Mouse (Mus musculus) retina, adult 2 months (tissue): ENCODE data around the gene Tbc1d9b.

ENCODE experiments used
- DNase-seq: peaks from one replicate; pipeline ENCODE4 v3.0.0-alpha.2; 2012; ENCODE audit warnings: low read depth, low spot score

Tbc1d9b gene

DNA sequence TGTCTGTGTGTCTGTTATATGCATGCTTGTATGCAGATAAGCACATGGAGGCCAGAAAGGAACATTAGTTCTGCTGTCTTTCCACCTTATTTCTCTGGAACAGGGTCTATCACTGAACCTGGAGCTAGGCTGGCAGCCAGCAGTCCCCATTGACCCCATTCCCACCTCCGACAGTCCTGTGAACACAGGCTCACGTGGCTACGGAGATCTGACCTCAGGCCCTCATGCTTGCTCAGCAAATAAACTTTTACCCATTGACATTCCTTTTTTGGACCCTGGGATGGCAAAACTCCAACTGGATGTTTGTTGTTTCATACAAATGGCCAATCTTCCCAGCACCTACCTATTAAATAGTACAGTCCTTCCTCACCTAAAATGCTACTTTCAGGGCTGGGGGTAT, 45.2 kb downstream of the Tbc1d9b start:
- no peak for DNase-seq

DNA sequence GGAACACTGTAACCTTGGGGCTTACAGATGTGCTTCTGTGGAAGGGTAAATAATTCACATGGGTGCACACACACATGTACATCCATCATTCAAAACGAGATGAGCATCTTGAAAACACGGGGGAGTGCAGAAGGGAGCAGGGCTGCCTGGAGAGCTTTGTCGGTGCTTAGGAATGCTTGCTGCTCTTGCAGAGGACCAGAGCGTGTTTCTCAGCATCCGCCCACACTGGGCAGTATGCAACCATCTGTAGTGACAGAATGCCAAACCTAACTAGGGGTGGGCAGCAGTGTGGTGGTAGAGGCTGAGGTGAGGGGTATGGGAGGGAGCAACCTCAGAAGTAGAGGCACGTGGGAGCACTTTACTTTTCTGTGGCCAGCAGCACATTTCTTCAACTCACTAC, 45.9 kb downstream of the Tbc1d9b start:
- DNase-seq: no peak

DNA sequence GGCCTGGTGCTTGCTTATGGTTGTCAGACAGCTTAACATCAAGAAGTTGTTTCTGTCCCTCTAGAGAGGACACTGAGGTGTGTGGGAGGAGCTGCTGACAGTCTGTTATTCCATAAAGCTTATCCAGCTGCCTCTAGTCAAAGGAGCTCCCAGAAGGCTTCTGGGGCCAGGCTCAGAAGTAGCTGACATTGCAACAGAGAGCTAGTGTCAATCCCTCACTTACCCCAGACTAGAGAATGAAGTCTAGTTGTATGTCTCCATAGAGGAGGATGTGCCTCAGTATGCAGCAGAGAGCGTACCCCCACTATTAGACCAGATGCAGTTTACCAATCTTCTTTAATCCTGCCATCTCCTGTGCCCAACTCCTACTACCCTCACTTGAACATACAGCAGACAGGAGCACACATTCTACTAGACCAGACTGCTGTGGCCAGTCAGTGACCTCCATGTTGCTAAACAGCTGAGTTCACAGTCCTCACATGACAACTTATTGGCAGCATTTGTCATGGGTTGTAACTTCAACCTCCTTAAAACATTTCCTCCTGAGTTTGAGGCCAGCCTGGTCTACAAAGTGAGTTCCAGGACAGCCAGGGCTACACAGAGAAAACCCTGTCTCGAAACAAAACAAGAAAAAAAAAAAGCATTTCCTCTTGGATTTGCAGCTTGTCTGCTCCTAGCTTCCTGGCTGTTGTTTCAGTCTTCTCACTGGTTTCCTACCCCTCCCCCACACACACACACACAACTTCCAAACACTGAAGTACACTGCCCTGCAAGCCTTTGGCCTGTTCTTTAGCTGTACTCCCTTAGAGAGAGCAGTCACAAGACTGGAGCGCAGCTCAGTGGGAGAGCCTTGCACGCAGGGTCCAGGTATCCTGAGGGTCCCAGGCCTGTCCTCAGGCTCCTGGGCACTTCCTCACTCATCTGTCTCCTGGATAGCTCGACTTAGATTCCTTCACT, 47.6 kb downstream of the Tbc1d9b start:
- no peak for DNase-seq

DNA sequence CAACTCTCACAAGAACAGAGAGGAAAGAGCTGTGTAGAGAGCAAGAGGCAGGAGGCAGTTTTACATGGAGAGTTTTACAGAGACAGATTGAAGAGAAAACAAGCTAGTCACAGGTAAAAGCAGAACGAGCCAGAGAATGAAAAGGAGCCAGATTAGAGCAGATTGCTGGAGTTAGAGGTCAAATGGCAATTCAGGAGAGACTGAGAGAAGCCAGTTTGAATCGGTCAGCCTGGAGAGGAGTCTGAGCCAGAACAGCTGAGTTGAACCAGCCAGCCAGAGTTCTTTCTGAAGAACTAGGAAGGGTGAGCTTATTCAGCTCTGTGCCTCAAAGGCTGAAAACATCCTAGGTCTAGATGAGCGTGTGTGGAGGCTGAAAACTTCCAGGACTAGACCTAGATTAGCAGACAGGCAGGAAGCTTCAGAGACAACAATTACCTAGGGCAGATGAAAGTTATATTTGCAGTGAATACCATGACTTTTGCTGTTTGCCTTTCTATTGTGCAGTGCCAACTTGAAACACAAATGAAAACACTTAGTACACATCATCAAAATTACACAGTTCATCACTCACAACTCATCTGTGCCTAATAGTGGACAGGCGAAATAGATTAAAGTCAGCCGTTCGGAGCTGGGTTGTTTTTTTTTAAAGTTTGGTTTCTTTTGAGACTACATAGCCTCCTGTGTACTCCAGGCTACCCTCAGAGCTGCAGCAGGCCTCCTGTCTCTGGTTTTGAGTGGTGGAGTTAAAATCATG, 49.5 kb downstream of the Tbc1d9b start:
- DNase-seq: no peak

DNA sequence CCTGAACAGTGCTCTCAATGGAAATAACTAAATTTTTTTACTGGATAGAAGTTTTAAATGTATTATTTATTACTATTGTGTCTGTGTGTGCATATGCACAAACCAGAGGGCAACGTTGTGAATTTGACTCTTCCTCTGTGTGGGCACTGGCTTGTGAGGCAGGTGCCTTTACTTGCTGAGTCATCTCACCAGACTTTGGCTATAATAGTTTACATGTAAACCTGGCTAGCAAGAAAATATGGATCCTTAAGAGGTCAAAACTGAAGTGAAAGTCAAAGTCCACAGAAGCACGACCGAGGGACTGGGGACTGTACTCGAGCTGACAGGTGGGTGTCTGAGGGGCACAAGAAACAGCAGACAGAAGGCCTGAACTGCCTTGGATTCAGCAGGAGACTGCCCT, 51.5 kb downstream of the Tbc1d9b start:
- DNase-seq: no peak

DNA sequence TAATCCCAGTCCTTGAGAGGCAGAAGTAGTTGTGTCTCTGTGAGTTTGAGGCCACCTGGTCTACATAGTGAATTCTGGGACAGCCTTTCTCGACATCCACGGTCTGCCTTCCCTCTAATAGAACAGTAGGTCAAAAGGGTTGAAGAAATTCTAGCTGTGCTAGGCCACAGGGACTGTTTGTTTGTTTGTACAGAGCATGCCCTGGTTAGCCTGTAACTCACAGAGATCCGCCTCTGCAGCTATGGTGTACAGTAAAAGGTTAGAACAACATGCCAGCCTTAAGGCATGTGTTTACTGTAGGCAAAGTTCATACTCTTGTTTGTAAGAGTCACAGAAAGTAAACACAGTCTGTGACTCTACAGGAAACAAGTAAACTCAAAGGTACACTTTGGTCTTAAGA, 53.6 kb downstream of the Tbc1d9b start:
- DNase-seq: no peak

DNA sequence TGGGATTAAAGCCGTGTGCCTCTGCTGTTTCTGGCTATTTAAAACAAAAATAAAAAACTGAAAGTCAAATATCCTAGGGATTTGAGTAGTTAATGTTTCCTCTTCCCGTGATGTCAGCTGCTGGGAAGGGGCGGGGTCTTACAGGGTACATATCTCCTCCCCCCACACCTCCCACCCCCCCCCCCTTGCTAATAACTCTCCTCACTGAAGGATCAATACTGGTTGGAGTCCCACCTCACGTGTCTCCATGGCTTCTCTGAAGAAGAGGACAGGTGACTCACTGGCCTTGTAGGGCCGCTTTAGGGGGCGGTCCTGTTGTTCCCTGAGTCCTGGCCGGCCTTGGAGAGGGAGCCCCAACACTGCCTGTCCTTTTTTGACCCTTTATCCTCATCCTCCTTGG, 57.5 kb downstream of the Tbc1d9b start:
- DNase-seq: no peak

DNA sequence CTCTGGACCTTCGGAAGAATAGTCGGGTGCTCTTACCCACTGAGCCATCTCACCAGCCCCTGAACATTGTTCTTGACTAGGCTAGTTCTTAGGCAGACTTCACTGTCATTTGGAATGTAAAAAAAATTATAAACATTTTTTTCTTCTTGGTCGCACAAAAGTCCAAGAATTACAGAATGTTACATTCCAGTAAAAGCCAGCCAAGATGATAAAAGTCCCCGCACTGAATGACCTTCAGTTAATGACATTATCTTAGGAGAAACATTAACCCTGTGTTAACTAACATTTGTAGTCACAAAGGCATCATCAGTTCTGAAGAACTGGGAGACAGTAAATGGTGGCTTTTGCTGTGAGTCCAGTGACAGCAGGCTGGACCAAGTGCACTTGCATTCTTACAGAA, 59.2 kb downstream of the Tbc1d9b start:
- no peak for DNase-seq

DNA sequence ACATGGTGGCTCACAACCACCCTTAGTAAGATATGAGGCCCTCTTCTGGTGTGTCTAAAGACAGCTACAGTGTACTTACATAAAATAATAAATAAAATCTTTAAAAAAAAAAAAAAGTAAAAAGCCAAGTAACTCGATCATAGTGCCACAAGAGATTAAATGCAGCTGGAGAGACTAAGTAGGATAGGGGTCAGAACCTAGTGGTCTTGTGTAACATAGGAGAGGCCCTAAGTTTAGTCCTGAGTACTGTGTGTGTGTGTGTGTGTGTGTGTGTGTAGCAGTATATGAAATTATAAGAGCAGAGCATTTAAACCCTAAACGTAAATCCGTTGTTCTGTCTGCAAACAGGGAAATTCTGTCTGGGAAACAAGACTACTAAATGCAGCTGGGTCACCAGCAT, 61.1 kb downstream of the Tbc1d9b start:
- DNase-seq: no peak

DNA sequence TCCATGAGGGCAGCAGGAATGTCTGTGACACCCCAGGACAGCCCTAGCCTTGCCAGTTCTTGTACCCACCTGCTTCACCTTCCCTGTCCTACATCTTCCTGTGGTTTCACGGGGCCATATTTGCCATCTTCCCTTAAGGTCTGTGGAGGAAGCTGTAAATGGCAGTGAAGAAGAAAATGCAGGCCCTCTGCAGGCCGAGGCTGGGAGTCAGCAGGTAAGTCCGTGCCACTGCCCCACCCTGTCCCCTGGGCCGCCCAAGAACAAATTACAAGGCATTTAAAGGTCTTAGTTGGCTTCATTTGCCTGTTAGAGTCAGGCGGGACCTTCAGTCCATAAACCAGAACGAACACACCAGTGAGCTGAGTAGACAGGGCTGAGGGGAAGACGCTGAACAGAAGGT, 62.9 kb downstream of the Tbc1d9b start:
- DNase-seq: no peak

DNA sequence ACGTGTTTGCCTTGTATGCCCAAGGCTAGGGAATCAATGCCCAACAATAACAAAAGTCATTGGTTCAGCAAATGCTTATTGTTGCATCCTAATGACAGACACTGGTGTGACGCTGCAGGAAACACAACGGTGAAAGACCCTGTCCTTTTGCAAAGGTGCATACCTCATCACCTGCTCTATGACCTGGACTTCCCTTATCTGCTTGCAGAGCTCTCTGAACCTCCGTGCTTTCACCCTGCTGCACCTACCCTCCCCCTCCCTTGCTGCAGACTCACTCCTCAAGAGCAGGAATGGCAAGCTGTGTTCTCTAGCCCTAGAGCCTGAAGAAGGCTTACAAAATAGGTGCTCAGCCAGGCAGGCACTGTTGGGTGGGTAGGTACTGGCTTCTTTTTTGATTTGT, 63.6 kb downstream of the Tbc1d9b start:
- DNase-seq: no peak

DNA sequence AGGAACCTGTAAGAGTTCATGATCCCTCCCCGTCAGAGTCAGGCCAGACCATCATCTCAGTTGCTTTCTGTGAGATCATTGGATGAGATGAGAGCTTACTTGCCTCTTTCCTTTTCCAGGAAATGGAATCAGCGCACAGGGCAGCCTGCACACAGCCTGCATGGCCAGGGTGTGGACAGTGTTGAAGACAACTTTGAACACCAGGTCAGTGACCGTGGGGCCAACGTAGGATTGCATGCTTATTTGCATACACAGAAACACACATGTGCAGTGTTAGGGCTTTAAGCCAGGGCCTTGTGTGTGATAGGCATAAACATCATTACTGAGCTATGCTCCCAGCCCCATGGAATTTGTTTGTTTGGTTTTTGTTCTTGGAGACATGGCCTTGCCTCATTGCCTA, 66.3 kb downstream of the Tbc1d9b start:
- DNase-seq: no peak

DNA sequence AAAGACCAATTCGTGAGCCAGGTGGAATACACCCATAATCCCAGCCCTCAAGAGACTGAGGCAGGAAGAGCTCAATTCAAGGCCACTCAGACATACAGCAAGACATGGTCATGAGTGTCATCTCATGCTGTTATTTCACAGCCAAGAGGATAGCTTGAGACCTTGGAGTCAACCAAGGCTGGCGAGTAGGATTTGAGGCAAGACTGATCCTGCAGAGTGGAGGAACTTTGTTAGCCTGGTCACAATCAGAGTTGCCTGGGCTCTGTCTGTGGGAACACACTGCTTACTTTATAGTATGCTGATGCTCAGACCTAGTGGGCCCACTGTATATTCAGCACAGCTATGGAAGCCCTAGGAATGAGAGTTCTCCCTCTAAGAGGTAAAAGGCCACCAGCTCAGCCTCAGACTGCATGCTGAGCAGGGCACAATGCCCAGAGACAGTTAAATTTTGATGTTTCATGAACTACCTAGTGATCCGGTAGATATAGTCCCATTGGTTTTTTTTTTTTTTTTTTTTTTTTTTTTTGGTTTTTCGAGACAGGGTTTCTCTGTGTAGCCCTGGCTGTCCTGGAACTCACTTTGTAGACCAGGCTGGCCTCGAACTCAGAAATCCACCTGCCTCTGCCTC, 67.1 kb downstream of the Tbc1d9b start:
- no peak for DNase-seq

DNA sequence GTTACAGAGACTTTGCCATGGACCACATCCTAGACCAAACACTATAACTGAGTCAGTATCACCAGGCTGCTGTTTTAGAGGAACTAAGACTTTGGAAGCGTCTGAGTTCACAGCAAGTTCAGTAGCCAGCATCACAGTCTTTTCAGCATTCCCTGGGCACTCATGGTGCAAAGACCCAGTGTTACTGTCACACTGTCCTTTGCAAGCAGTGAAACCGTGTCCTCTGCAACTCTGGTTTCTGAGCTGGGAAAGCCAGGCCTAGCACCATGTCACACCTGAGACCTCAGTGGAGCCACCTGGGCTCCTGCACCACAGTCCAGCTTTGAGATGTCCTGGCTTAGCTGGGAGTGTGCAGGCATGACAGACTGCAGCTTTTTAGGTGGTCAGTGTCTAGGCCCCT, 67.7 kb downstream of the Tbc1d9b start:
- no peak for DNase-seq

DNA sequence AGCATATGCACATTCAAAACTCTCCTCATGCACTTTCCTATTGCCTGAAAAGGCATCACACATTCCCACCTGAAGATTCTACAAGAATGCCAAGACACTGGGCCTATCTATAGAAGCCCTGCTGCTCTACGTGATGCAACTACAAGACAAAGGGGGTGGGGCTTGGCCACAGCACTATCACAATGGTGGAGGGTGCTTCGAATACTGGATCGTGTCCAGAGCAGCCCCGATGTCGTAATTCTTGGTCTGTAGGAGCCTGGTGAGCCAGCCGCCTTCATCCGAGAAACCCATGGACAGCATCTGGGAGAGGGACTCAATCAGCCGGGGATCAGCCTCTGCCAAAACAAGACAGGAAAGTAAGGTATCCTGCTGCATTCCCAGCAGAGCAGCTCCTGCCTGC, 69.4 kb downstream of the Tbc1d9b start:
- DNase-seq: no peak

DNA sequence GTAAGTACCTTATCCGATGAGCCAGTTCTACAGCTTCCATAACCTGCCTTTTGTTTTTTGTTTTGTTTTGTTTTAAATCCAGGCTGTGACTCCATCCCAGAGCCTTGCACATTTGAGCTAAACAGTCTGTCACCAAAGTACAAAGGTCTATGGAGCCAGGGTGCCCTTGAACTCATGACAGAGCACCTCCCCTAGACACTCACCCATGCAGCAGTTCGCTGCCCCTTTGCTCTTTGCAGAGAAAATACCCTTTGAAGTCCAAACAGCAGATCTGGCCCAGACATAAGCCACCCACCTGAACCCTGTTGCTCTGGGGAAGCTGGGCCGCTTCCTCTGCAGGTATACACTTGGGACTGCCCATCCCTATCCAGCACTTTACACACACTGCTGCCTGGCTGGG, 70.4 kb downstream of the Tbc1d9b start:
- DNase-seq: no peak

DNA sequence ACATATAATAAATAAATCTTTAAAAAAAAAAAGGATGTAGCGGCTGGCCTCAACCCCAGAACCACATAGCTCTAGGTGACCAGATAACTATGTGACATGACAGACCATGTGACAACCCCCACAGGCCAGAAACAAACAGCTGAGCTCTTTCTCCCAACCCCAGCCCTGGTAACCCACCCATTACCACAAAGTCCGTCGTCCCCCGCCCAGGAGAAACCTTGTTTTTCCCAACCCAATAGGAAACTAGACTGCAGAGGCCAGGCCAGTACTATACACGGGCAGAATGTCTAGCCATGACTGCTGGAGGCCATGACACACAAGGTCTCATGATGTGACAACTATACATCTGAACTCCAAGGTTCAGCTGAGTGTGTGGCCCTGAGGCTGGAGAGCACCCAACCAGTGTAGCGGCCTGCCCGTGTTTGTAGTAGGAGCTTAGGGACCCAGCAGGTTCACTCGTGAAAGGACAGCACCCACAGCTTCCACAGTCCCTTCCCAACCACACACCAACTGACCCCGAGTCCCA, 72.2 kb downstream of the Tbc1d9b start:
- no peak for DNase-seq

DNA sequence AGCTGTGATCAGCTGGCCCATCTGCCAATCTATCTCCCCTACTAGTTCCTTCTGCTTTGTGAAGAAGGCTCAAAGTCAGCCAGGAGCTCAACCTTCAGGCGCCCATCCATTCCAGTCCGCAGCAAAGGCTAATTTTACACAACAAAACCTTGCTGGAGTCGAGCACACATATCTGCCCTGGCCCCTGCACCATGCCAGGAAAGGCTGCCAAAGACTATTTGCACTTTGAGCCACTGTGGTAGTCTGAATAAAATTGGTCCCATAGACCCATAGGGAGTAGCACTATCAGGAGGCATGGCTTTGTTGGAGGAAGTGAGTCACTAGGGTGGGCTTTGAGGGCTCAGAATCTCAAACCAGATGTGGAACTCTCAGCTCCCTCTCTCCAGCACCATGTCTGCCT, 74.2 kb downstream of the Tbc1d9b start:
- DNase-seq: no peak

DNA sequence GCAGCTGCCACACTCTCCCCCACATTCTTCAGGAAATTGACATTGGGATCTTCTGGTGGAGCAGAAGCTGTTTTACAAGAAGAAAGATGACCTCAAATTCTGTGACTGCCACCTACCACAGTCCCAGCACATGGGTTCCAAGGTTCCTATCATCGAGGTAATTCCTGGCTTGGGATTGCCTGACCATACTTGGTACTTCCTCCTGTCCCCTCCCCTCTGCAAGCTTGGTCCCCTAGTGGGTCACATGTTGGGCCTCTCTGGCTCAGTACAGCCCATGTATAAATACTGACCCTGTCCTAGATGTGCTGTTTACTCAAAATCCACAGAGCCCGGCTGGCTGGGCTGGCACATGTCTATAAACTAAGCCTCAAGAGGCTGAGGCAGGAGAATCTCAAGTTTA, 74.8 kb downstream of the Tbc1d9b start:
- no peak for DNase-seq

DNA sequence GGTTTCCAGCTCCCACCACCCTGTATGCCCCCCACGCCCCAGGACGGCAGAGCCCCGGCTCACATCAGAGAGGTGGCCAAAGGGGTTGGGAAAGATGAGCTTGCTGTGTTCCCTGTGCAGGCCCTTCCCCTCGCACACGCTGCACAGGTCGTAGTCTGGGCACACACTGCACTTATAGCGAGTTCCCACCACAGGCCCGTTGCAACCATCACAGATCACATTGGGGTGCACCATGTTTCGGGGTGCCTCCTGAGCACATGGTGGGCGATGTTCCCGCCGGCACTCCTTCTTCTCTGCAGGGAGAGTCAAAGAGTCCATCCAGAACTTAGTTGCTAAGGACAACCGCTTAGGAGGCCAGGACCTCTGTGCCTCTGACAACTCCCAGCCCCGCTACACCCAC, 76.1 kb downstream of the Tbc1d9b start:
- DNase-seq: no peak

DNA sequence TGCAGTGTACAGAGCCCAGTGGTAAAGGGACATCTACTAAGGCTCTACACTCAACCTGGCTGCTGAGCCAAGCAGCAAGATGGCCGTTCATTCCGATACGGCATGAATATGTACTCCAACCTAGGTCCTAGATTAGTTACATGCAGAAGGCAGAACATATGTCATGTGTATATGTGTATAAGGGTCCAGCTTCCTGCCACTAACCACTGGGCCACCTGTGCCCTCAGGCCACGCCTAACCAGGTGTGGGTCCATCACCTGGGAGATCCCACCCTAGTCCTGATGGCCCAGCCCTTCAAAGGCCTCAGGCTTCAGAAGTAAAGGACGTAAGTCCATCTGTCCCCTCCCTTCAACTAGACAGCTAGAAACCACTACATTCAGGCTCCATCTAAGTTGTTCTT, 76.8 kb downstream of the Tbc1d9b start:
- no peak for DNase-seq

DNA sequence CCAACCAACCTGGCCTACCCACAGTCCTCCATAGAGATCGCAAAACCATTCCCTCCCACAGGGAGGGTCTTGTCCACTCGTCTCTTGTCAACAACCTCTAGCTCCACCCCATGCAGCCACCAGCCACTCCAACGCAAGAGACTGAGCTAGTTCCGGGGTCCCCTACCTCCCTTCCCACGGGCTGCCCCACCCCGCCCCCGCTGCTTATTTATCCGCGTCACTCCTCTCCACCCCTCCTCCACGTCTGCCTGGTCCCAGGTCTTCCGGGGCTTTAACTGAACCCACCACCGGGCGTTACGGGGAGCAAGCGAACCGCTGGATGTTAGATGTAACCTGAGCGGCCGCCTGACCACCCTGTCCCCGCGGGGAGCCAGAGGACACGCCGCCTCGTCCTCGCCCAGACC, 78.9 kb downstream of the Tbc1d9b start:
- peak; percentile 66 for DNase-seq
